Mouse (Mus musculus) hindbrain, postnatal 0 days (tissue): ENCODE data around the gene Megf11. TPM values are rescaled to one million over a fixed set of nuclear protein-coding genes. Genes with fewer than 3 reads are reported as not detected.
A peak's percentile ranks its signal among the peaks of the same experiment; 100 is the strongest.

Source experiments
- ATAC-seq: fragments of 200-750 bp; cut with Nextera tagmentation; 2 replicates; pipeline ENCODE4 v1.8.0; 2017; ENCODE audit warnings: mild to moderate bottlenecking, moderate TSS enrichment, moderate library complexity
- DNase-seq: peaks from one replicate; pipeline ENCODE4 v3.0.0-alpha.2; 2015; ENCODE audit warnings: low spot score
- H3K27ac ChIP-seq: fragments of 300-500 bp; sonication (generic); 2 replicates; pipeline ENCODE4 v1.5.1; 2014; ENCODE audit warnings: mild to moderate bottlenecking
- H3K27me3 ChIP-seq: fragments of 300-500 bp; sonication (generic); 2 replicates; pipeline ENCODE4 v1.6.1; 2014; ENCODE audit warnings: low read length, mixed read lengths; ENCODE audit not compliant: insufficient read depth
- H3K36me3 ChIP-seq: fragments of 300-500 bp; sonication (generic); 2 replicates; pipeline ENCODE4 v1.6.1; 2014; ENCODE audit warnings: low read length, mixed read lengths; ENCODE audit not compliant: insufficient read depth
- H3K4me1 ChIP-seq: fragments of 300-500 bp; sonication (generic); 2 replicates; pipeline ENCODE4 v1.6.1; 2014; ENCODE audit warnings: antibody characterized with exemption, low read length, mixed read lengths; ENCODE audit not compliant: insufficient read depth
- H3K4me2 ChIP-seq: fragments of 300-500 bp; sonication (generic); 2 replicates; pipeline ENCODE4 v1.6.1; 2014; ENCODE audit warnings: low read depth, mild to moderate bottlenecking, low read length, moderate library complexity, mixed read lengths
- H3K4me3 ChIP-seq: fragments of 300-500 bp; sonication (generic); 2 replicates; pipeline ENCODE4 v1.5.1; 2014; ENCODE audit warnings: low read length
- H3K9ac ChIP-seq: fragments of 300-500 bp; sonication (generic); replicated peaks from 2 replicates; pipeline ENCODE4 v1.6.1; 2014; ENCODE audit warnings: mild to moderate bottlenecking, low read length, moderate library complexity, mixed read lengths
- H3K9me3 ChIP-seq: fragments of 300-500 bp; sonication (generic); 2 replicates; pipeline ENCODE4 v1.6.1; 2016; ENCODE audit warnings: low read length, mixed read lengths
- CTCF ChIP-seq: IDR thresholded peaks from 2 replicates; pipeline ENCODE4 v1.5.1; 2016; ENCODE audit warnings: antibody characterized with exemption, control low read depth, low read depth
- WGBS: fragments of 180-500 bp; shearing (Covaris S2); extraction: QIAGEN DNeasy Blood & Tissue Kit; methylation state at CpG from one replicate; pipeline ENCODE4 v1.1.7; 2014; 5-methylcytosine and 5-hydroxymethylcytosine counted together
- polyA plus RNA-seq: library from polyadenylated mRNA; unstranded; fragments of >200 nt; fragmentation: Nextera tagmentation; extraction: Ambion mirVana; gene quantifications from 2 replicates; pipeline ENCODE4 v1.2.1, GENCODE M21; 2015
- total RNA-seq: library from RNA; depleted of rRNA; stranded (reverse); fragments of >200 nt; gene quantifications from 2 replicates; pipeline ENCODE4 v1.2.3, GENCODE M21; 2014; rRNA removed

The Megf11 gene
- total RNA-seq (38.2 and 42.0 TPM in 2 replicates), polyA plus RNA-seq (15.9 and 16.1 TPM in 2 replicates)

- Histone ChIP-seq H3K27ac (no peak within 1 kb of the TSS), H3K9me3 (no peaks in the 10 kb centered on the region), H3K4me1 (0 out of 2 replicates have a peak, but pooled peaks cover 12% of the 10 kb centered on the region), H3K4me3 (peak within 1 kb of the TSS; percentile 63), H3K4me2 (peak within 1 kb of the TSS; percentile 99), H3K9ac (peak within 1 kb of the TSS; percentile 56), H3K27me3 (peaks cover 15% of the 10 kb centered on the region), H3K36me3 (no peaks in the 10 kb centered on the region)
- TF ChIP-seq CTCF: no peak
- peak; percentile 75; the same call in 1 of the 2 replicates for ATAC-seq
- under 1% methylated on average over 87 of the region's 93 CpGs for WGBS
- DNase-seq: peak; percentile 77
Observed at GRCm38 (mm10) chr9:64385511-64386465, at the start of gene Megf11. Megf11 (plus strand) TSS chr9:64385626.

- H3K9ac ChIP-seq: no peak overlapping the region
- H3K36me3 ChIP-seq: peaks cover 8% of the 10 kb centered on the region; the same call in 1 of the 2 replicates
- no peak for TF ChIP-seq CTCF
- 0 out of 2 replicates have a peak, but pooled peaks cover 4% of the 10 kb centered on the region for H3K4me1 ChIP-seq
- no peaks in the 10 kb centered on the region for H3K9me3 ChIP-seq
- no peak overlapping the region for H3K4me2 ChIP-seq
- no peak overlapping the region for H3K4me3 ChIP-seq
- WGBS: 90% methylated on average over 6 of the region's 6 CpGs
- ATAC-seq (no peak), DNase-seq (no peak)
- H3K27ac ChIP-seq: no peak overlapping the region
- H3K27me3 ChIP-seq: no peaks in the 10 kb centered on the region
Observed at GRCm38 (mm10) chr9:64335825-64336224, 49.6 kb upstream of the Megf11 start.

DNA sequence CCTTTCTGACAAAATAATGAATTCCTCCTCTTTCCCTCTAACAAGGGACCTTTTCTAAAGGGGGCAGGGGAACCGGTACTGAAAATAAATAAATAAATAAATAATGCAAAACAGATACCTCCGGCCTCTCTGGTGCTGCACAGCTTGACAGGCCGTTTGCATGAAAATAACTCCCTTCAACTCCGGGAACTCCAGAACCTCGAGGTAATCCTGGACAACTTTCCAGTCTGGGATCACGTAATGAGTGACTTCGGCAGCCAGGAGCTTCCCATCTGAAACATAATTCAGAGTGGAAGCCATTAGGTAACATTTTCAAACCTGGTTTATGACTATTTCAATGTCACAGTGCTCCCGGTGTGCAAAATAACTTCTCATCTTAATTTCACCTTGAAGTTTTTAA, 46.1 kb upstream of the Megf11 start:
- no peak overlapping the region for H3K4me3 ChIP-seq
- 0 out of 2 replicates have a peak, but pooled peaks cover 4% of the 10 kb centered on the region for H3K4me1 ChIP-seq
- H3K36me3 ChIP-seq: peaks cover 8% of the 10 kb centered on the region; the same call in 1 of the 2 replicates
- DNase-seq (no peak), ATAC-seq (no peak)
- H3K9me3 ChIP-seq: no peaks in the 10 kb centered on the region
- WGBS: 27% methylated on average over 8 of the region's 8 CpGs
- 0 out of 2 replicates have a peak overlapping the region, but pooled peaks have one; percentile 100 for H3K27ac ChIP-seq
- H3K9ac ChIP-seq: no peak overlapping the region
- no peaks in the 10 kb centered on the region for H3K27me3 ChIP-seq
- peak overlapping the region; percentile 75 for H3K4me2 ChIP-seq
- TF ChIP-seq CTCF: no peak

DNA sequence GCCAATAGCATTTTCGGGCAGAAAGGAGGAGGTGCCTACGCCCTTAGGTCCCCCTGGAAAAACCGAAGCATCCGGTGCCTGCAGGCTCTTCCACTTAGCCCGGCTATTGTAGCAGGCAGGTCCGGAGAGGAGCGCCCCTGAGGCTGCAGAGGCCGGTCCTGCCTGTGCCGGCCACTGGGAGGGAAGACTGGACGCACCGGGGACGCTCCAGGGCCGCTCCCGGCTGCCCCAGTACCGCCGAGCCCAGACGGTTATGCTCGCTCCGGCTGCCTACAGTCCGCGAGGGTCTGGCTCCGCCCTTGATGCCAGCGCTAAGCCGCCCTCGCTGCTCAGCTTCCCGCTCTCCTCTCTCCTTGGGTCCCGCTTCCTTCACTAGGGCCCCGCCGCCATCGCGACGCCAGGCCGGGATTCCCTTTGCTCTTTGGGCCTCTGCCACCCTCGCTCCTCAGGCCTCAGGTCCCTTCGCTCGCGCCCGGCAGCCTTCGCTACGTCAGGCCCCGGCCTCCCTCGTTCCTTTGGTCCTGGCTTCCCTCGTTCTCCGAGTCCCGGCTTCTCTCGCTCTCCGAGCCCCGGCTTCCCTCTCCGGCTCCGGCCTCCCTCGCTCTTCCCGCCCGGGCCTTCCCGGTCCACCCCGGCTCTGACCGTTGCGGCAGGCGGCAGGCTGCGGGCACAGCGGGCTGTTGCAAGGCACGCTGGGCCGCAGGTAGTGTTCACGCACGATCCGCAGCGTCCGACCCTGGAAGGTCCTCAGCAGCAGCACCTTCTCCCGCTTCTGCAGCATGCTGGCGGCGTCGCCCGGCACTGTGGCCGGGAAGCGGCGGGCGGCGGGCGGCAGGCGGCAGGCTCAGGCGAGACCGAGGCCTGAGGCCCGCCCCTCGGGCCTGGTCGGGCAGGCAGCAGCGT, 44.8 kb upstream of the Megf11 start:
- H3K36me3 ChIP-seq: peaks cover 8% of the 10 kb centered on the region; the same call in 1 of the 2 replicates
- peak overlapping the region; percentile 75 for H3K4me2 ChIP-seq
- ATAC-seq: peak; percentile 93
- under 1% methylated on average over 82 of the region's 85 CpGs for WGBS
- peak overlapping the region; percentile 100 for H3K27ac ChIP-seq
- peak; percentile 43 for TF ChIP-seq CTCF
- peak; percentile 83 for DNase-seq
- 0 out of 2 replicates have a peak, but pooled peaks cover 4% of the 10 kb centered on the region for H3K4me1 ChIP-seq
- H3K9ac ChIP-seq: peak overlapping the region; percentile 99
- no peaks in the 10 kb centered on the region for H3K9me3 ChIP-seq
- peak overlapping the region; percentile 63 for H3K4me3 ChIP-seq
- no peaks in the 10 kb centered on the region for H3K27me3 ChIP-seq

GRCm38 (mm10) chr9:64341254-64341566, 44.2 kb upstream of the Megf11 start, which contains the start of gene Dis3l:
Dis3l (minus strand) TSS chr9:64341288.
- H3K9ac ChIP-seq: peak within 1 kb of the TSS; percentile 99
- no peak for TF ChIP-seq CTCF
- ATAC-seq (no peak), DNase-seq (no peak)
- no peaks in the 10 kb centered on the region for H3K9me3 ChIP-seq
- peaks cover 6% of the 10 kb centered on the region; the same call in 1 of the 2 replicates for H3K36me3 ChIP-seq
- H3K4me1 ChIP-seq: 0 out of 2 replicates have a peak, but pooled peaks cover 4% of the 10 kb centered on the region
- peak within 1 kb of the TSS; percentile 100 for H3K27ac ChIP-seq
- peak within 1 kb of the TSS; percentile 75 for H3K4me2 ChIP-seq
- 8% methylated on average over 16 of the region's 16 CpGs for WGBS
- no peaks in the 10 kb centered on the region for H3K27me3 ChIP-seq
- peak within 1 kb of the TSS; percentile 63 for H3K4me3 ChIP-seq

- DNase-seq: no peak
- Histone ChIP-seq H3K27ac (peak overlapping the region; percentile 100; the same call in 1 of the 2 replicates), H3K4me1 (0 out of 2 replicates have a peak, but pooled peaks cover 4% of the 10 kb centered on the region), H3K4me3 (no peak overlapping the region), H3K36me3 (peaks cover 2% of the 10 kb centered on the region; the same call in 1 of the 2 replicates), H3K9me3 (no peaks in the 10 kb centered on the region), H3K4me2 (peak overlapping the region; percentile 75), H3K9ac (no peak overlapping the region), H3K27me3 (no peaks in the 10 kb centered on the region)
- ATAC-seq: no peak
- no peak for TF ChIP-seq CTCF
- WGBS: 85% methylated on average over 8 of the region's 8 CpGs
Observed at GRCm38 (mm10) chr9:64341671-64342070, 43.8 kb upstream of the Megf11 start.
